Comparison of ENCODE assay signal across 10 mouse cellular contexts in the genomic region with DNA sequence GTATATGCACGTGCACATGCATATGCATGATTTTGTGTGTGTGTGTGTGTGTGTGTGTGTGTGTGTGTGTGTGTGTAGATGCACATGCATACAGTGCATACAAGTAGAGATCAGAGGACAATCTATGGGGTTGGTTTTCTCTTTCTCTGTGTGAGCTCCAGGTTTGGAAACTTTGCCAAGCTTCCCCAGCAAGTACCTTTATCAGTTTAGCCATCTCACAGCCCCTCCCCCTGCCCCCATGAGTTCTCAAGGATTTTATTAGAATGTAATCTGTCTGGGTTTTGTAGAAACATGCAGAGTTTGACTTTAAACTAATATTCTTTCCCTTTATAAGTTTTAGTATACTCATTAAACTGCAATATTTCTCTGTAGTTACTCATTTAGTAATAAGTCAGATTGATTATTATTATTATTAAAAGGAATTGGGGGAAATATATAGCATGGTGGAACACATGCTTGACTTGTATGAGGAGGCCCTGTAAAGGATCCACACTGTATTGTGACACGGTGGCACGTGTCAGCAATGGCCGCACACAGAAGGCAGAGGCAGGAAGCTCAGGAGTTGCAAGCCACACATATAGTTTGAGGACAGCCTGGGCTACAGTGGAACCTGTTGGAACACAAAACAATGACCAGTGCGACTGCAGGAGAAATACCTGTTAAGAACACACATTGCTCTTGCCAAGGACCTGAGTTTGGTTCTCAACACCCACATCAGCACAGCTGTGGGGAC. TPM values are rescaled to one million over a fixed set of nuclear protein-coding genes. Genes with fewer than 3 reads are reported as not detected.
DNase-seq lines count a peak whose midpoint lies in the region; ATAC-seq and TF ChIP-seq lines count a peak whose summit lies in the region.
"Had no signal": no experiment of that assay in that cellular context is flagged by ENCODE, and none has a peak within 500 bp of the region (broad histone marks: within the 10 kb centered on the region; RNA-seq: fewer than 3 reads in every experiment).

No protein-coding gene starts in this region.

- H3K9ac ChIP-seq in heart, embryonic 15.5 days: no peak overlapping the region
- no peak overlapping the region for H3K9ac ChIP-seq in lung, embryonic 15.5 days
- H3K9ac ChIP-seq: hindbrain, embryonic 14.5 days had no signal

- H3K36me3 ChIP-seq in heart, embryonic 15.5 days: peaks cover 30% of the 10 kb centered on the region
- peaks cover 21% of the 10 kb centered on the region for H3K36me3 ChIP-seq in lung, embryonic 15.5 days

- no peak overlapping the region for H3K4me2 ChIP-seq in heart, embryonic 15.5 days
- no peak overlapping the region for H3K4me2 ChIP-seq in lung, embryonic 15.5 days
- H3K4me2 ChIP-seq: hindbrain, embryonic 14.5 days had no signal

- H3K27ac ChIP-seq in heart, embryonic 15.5 days: peak overlapping the region; percentile 49
- H3K27ac ChIP-seq in lung, embryonic 15.5 days: peak overlapping the region; percentile 75
- H3K27ac ChIP-seq in brown adipose tissue, adult 24 weeks (replicated peaks; ENCODE audit: low read depth, low read length): peak overlapping the region; percentile 33; the same call in 1 of the 2 replicates
- H3K27ac ChIP-seq: hindbrain, embryonic 14.5 days had no signal

- no peak overlapping the region for H3K4me3 ChIP-seq in heart, embryonic 15.5 days
- H3K4me3 ChIP-seq in lung, embryonic 15.5 days: no peak overlapping the region
- no peak overlapping the region for H3K4me3 ChIP-seq in lung, adult 2 months (replicated peaks; ENCODE audit: extremely low read depth, low read depth, low read length)
- no peak overlapping the region for H3K4me3 ChIP-seq in brown adipose tissue, adult 24 weeks (ENCODE audit: insufficient read depth, low read depth, low read length)

- TF ChIP-seq CTCF in lung, adult 2 months (IDR thresholded peaks at IDR 0.05; ENCODE audit: insufficient read depth, low read length): no peak

- no peaks in the 10 kb centered on the region for H3K27me3 ChIP-seq in heart, embryonic 15.5 days
- H3K27me3 ChIP-seq in lung, embryonic 15.5 days: no peaks in the 10 kb centered on the region

- TF ChIP-seq POLR2A in lung, adult 2 months (IDR thresholded peaks at IDR 0.05; ENCODE audit: borderline replicate concordance, extremely low read depth, low read depth, low read length): no peak

- peaks cover 18% of the 10 kb centered on the region for H3K4me1 ChIP-seq in heart, embryonic 15.5 days (replicated peaks)
- H3K4me1 ChIP-seq in lung, embryonic 15.5 days: peaks cover 38% of the 10 kb centered on the region
- H3K4me1 ChIP-seq in lung, adult 2 months (ENCODE audit: control insufficient read depth, insufficient read depth, low read length): peaks cover 9% of the 10 kb centered on the region
- H3K4me1 ChIP-seq in brown adipose tissue, adult 24 weeks (ENCODE audit: control insufficient read depth, insufficient read depth, insufficient read length, low read length): peaks cover 14% of the 10 kb centered on the region

- no peaks in the 10 kb centered on the region for H3K9me3 ChIP-seq in heart, embryonic 15.5 days (replicated peaks)
- no peaks in the 10 kb centered on the region for H3K9me3 ChIP-seq in lung, embryonic 15.5 days

- DNase-seq in heart, adult 8-10 months (ENCODE audit: low spot score): no peak
- no peak for DNase-seq in lung, adult 2 months
- no peak for DNase-seq in adrenal gland, adult 2 months
- no peak for DNase-seq in frontal cortex, postnatal 10 days (ENCODE audit: low spot score in 2 of 2)
- DNase-seq: layer of hippocampus, adult 9-11 months had no signal

- 80% methylated on average over 5 of the region's 5 CpGs for WGBS in heart, embryonic 15.5 days
- WGBS in lung, embryonic 15.5 days: 70% methylated on average over 5 of the region's 5 CpGs
- 65% methylated on average over 5 of the region's 5 CpGs for WGBS in lung, adult 2 months

- ATAC-seq in heart, embryonic 15.5 days (replicated peaks; ENCODE audit: insufficient number of reproducible peaks, insufficient read depth, low FRiP score, low read depth): no peak
- no peak for ATAC-seq in lung, embryonic 15.5 days (ENCODE audit: borderline replicate concordance, extremely low read depth, low FRiP score, low TSS enrichment)
- 0 out of 2 replicates have a peak, but pooled peaks have one; percentile 32 for ATAC-seq in monocyte, adult 5-6 weeks (replicated peaks; ENCODE audit: insufficient number of reproducible peaks, low FRiP score, low TSS enrichment, poor library complexity, severe bottlenecking)

RNA-seq across cellular contexts. Expression of gene Calm1, which starts 12.4 kb away (rescaled TPM):
- 731 and 759 TPM in 2 replicates for polyA plus RNA-seq in heart, embryonic 15.5 days (2015; fragmentation: Nextera tagmentation; extraction: Ambion mirVana)
- total RNA-seq in heart, adult 8-10 months (2022): 100 to 1,000 TPM; 183 to 222 (median 211) TPM
- polyA plus RNA-seq in lung, embryonic 15.5 days (2015; fragmentation: Nextera tagmentation; extraction: Ambion mirVana): 1,739 and 1,769 TPM in 2 replicates
- polyA plus RNA-seq in lung, adult 2 months (2012; rRNA removed): 399 and 586 TPM in 2 replicates
- polyA plus RNA-seq in brown adipose tissue, adult 24 weeks (2012; ENCODE audit: insufficient read depth, insufficient read length, missing spikeins): 398 and 421 TPM in 2 replicates
- 1,452 to 2,258 TPM (median 2,098 TPM) in 3 replicates for total RNA-seq in monocyte, adult 5-6 weeks (2017)
- total RNA-seq in adrenal gland, adult 2 months (2021): 100 to 1,000 TPM; 404 to 437 TPM
- 370 and 455 TPM in 2 replicates for polyA plus RNA-seq in adrenal gland, adult 2 months (2012; rRNA removed)

RNA-seq across cellular contexts. Expression of gene Nrde2, which starts 52.2 kb away (rescaled TPM):
- 7.6 and 9.0 TPM in 2 replicates for polyA plus RNA-seq in heart, embryonic 15.5 days (2015; fragmentation: Nextera tagmentation; extraction: Ambion mirVana)
- total RNA-seq in heart, adult 8-10 months (2022): 10 to 100 TPM in 2 of 4 experiments, 1 to 10 TPM in 2; 8.1 to 14.2 (median 10.9) TPM
- 13.2 and 14.7 TPM in 2 replicates for polyA plus RNA-seq in lung, embryonic 15.5 days (2015; fragmentation: Nextera tagmentation; extraction: Ambion mirVana)
- 7.0 and 11.6 TPM in 2 replicates for polyA plus RNA-seq in lung, adult 2 months (2012; rRNA removed)
- 3.0 and 3.7 TPM in 2 replicates for polyA plus RNA-seq in brown adipose tissue, adult 24 weeks (2012; ENCODE audit: insufficient read depth, insufficient read length, missing spikeins)
- total RNA-seq in monocyte, adult 5-6 weeks (2017): 25.2 to 42.8 TPM (median 28.1 TPM) in 3 replicates
- total RNA-seq in adrenal gland, adult 2 months (2021): 10 to 100 TPM; 12.8 to 17.2 TPM
- 4.6 and 4.8 TPM in 2 replicates for polyA plus RNA-seq in adrenal gland, adult 2 months (2012; rRNA removed)
